Mouse (Mus musculus) adrenal gland (tissue): Measurements from ENCODE around the gene Ccl12.

Experiments used
- intact Hi-C: fragments of 180-260 bp; cut with DNase I; formaldehyde crosslinking; loops from one replicate; pipeline ENCODE4 v1.15.1; 2025

The Ccl12 gene

GRCm38 (mm10) chr11:82136196-82136595, 34.6 kb downstream of the Ccl12 start:
- intact Hi-C loops, result no loop called here

GRCm38 (mm10) chr11:82139492-82140094, 37.9 kb downstream of the Ccl12 start:
- intact Hi-C loops, result no loop called here
